Mouse (Mus musculus) CH12.LX (cell line): Measurements from ENCODE around the gene Rasgef1c. TPM values are rescaled to one million over a fixed set of nuclear protein-coding genes. Genes with fewer than 3 reads are reported as not detected.

ENCODE experiments used
- DNase-seq: peaks from one replicate; pipeline ENCODE4 v3.0.0-alpha.2; 2013; ENCODE audit errors: extremely low read depth
- H3K27ac ChIP-seq: 2 replicates; pipeline ENCODE4 v1.5.1; 2012; ENCODE audit warnings: low read depth, mild to moderate bottlenecking, control low read depth, moderate library complexity; ENCODE audit not compliant: insufficient read depth
- H3K27me3 ChIP-seq: replicated peaks from 2 replicates; pipeline ENCODE3; 2012; ENCODE audit warnings: inconsistent platforms
- H3K36me3 ChIP-seq, 2 experiments: replicated peaks in 1 of 2; 2 replicates each; pipeline versions ENCODE3 to v1.6.1; 2012; ENCODE audit warnings: inconsistent platforms in 1 of 2, low read length in 1 of 2, mild to moderate bottlenecking in 1 of 2, mixed read lengths in 1 of 2, moderate library complexity in 1 of 2; ENCODE audit not compliant: control insufficient read depth in 1 of 2, insufficient read depth in 1 of 2
- H3K4me1 ChIP-seq, 2 experiments: 2 replicates each; pipeline ENCODE4 v1.6.1; 2012; ENCODE audit warnings: inconsistent platforms in 1 of 2, moderate library complexity in 1 of 2; ENCODE audit not compliant: insufficient read depth in 2 of 2, control insufficient read depth in 1 of 2
- H3K4me2 ChIP-seq: 2 replicates; pipeline ENCODE4 v1.6.1; 2012; ENCODE audit warnings: low read depth, mild to moderate bottlenecking, control low read depth; ENCODE audit not compliant: poor library complexity, insufficient read depth, severe bottlenecking
- H3K4me3 ChIP-seq, 3 experiments: fragments of 150-350 bp in 1 of 3; sonication (generic) in 1 of 3; replicated peaks in 1 of 3; 2 replicates each; pipeline versions ENCODE3 to v1.5.1; 2011 to 2012; ENCODE audit warnings: low read depth in 2 of 3, low read length in 2 of 3, mild to moderate bottlenecking in 2 of 3, moderate library complexity in 2 of 3, control low read depth in 1 of 3, improper control_type of control experiment in 1 of 3, inconsistent platforms in 1 of 3, mixed read lengths in 1 of 3; ENCODE audit not compliant: poor library complexity in 1 of 3
- H3K79me2 ChIP-seq: replicated peaks from 2 replicates; pipeline ENCODE4 v1.6.1; 2012; ENCODE audit warnings: mild to moderate bottlenecking, moderate library complexity; ENCODE audit not compliant: control insufficient read depth, poor library complexity, insufficient read depth, severe bottlenecking; ENCODE audit errors: extremely low read depth
- H3K9ac ChIP-seq: 2 replicates; pipeline ENCODE4 v1.6.1; 2012; ENCODE audit warnings: low read depth, mild to moderate bottlenecking, control low read depth, moderate library complexity; ENCODE audit not compliant: insufficient read depth
- H3K9me3 ChIP-seq: replicated peaks from 2 replicates; pipeline ENCODE3; 2012; ENCODE audit warnings: low read length, inconsistent platforms, mixed read lengths
- BHLHE40 ChIP-seq: IDR thresholded peaks from 2 replicates; pipeline ENCODE4 v1.6.1; 2011; ENCODE audit warnings: mild to moderate bottlenecking, low read depth, low read length, improper control_type of control experiment
- CHD2 ChIP-seq: IDR thresholded peaks from 2 replicates; pipeline ENCODE4 v1.6.1; 2011; ENCODE audit warnings: low read length, improper control_type of control experiment
- CTCF ChIP-seq, 2 experiments: IDR thresholded peaks in 1 of 2; conservative IDR thresholded peaks in 1 of 2; 2 replicates each; pipeline ENCODE4 v1.5.1; 2011 to 2012; ENCODE audit warnings: low read depth in 2 of 2, low read length in 2 of 2, improper control_type of control experiment in 1 of 2, inconsistent platforms in 1 of 2, mild to moderate bottlenecking in 1 of 2, moderate library complexity in 1 of 2
- E2F4 ChIP-seq: IDR thresholded peaks from 2 replicates; pipeline ENCODE4 v1.6.1; 2011; ENCODE audit warnings: low read depth, low read length, improper control_type of control experiment; ENCODE audit not compliant: insufficient replicate concordance
- ELF1 ChIP-seq: IDR thresholded peaks from 2 replicates; pipeline ENCODE4 v1.6.1; 2014; ENCODE audit warnings: low read depth, mild to moderate bottlenecking, inconsistent platforms, low read length, improper control_type of control experiment
- EP300 ChIP-seq: IDR thresholded peaks from 2 replicates; pipeline ENCODE4 v1.6.1; 2011; ENCODE audit warnings: low read length, improper control_type of control experiment
- IRF4 ChIP-seq: IDR thresholded peaks from 2 replicates; pipeline ENCODE4 v1.6.1; 2014; ENCODE audit warnings: low read depth, mild to moderate bottlenecking, inconsistent platforms, low read length, improper control_type of control experiment
- KAT2A ChIP-seq: IDR thresholded peaks from 2 replicates; pipeline ENCODE4 v1.6.1; 2012; ENCODE audit warnings: low read length, improper control_type of control experiment, inconsistent platforms; ENCODE audit not compliant: insufficient replicate concordance
- MAFK ChIP-seq: IDR thresholded peaks from 2 replicates; pipeline ENCODE4 v1.6.1; 2011; ENCODE audit warnings: low read length, improper control_type of control experiment; ENCODE audit not compliant: insufficient replicate concordance
- MAX ChIP-seq: IDR thresholded peaks from 2 replicates; pipeline ENCODE4 v1.6.1; 2011; ENCODE audit warnings: low read length, improper control_type of control experiment
- MAZ ChIP-seq: IDR thresholded peaks from 2 replicates; pipeline ENCODE4 v1.6.1; 2012; ENCODE audit warnings: low read depth, mild to moderate bottlenecking, inconsistent platforms, low read length, improper control_type of control experiment, moderate library complexity
- MEF2A ChIP-seq: IDR thresholded peaks from 2 replicates; pipeline ENCODE4 v1.6.1; 2014; ENCODE audit warnings: low read depth, mild to moderate bottlenecking, inconsistent platforms, low read length, improper control_type of control experiment, borderline replicate concordance
- MYC ChIP-seq: IDR thresholded peaks from 2 replicates; pipeline ENCODE4 v1.6.1; 2011; ENCODE audit warnings: low read depth, mild to moderate bottlenecking, improper control_type of control experiment, low read length
- NELFE ChIP-seq: IDR thresholded peaks from 2 replicates; pipeline ENCODE4 v1.6.1; 2011; ENCODE audit warnings: low read depth, low read length, improper control_type of control experiment
- NRF1 ChIP-seq: IDR thresholded peaks from 2 replicates; pipeline ENCODE4 v1.6.1; 2014; ENCODE audit warnings: low read depth, mild to moderate bottlenecking, inconsistent platforms, low read length, improper control_type of control experiment, moderate library complexity
- RAD21 ChIP-seq: IDR thresholded peaks from 2 replicates; pipeline ENCODE4 v1.6.1; 2011; ENCODE audit warnings: low read depth, mild to moderate bottlenecking, low read length, improper control_type of control experiment, moderate library complexity
- SIN3A ChIP-seq: IDR thresholded peaks from 2 replicates; pipeline ENCODE4 v1.6.1; 2012; ENCODE audit warnings: low read length, improper control_type of control experiment, inconsistent platforms
- SMC3 ChIP-seq: IDR thresholded peaks from 2 replicates; pipeline ENCODE4 v1.6.1; 2011; ENCODE audit warnings: low read depth, low read length, improper control_type of control experiment
- ZMIZ1 ChIP-seq: IDR thresholded peaks from 2 replicates; pipeline ENCODE4 v1.6.1; 2012; ENCODE audit warnings: low read depth, mild to moderate bottlenecking, inconsistent platforms, low read length, improper control_type of control experiment
- dilution Hi-C: fragments of 300-500 bp; cut with MboI; formaldehyde crosslinking; loops from 2 replicates; pipeline ENCODE4 v1.14.3; 2020; ENCODE audit warnings: low sequenced_read_pairs; ENCODE audit not compliant: extremely low pct_unique_long_range_greater_than_20kb, extremely low pct_ligation_motif_present
- in situ Hi-C: fragments of 300-500 bp; cut with MboI; formaldehyde crosslinking; loops from 3 replicates; pipeline ENCODE4 v1.14.3; 2019; ENCODE audit warnings: low sequenced_read_pairs, low pct_ligation_motif_present, low pct_unique_long_range_greater_than_20kb, mixed read lengths
- polyA plus RNA-seq: library from polyadenylated mRNA; unstranded; fragments of >175 nt; gene quantifications from 2 replicates; pipeline ENCODE4 v1.2.1, GENCODE M21; 2012; ENCODE audit warnings: low read depth; ENCODE audit not compliant: insufficient read length
- total RNA-seq, 2 experiments: library from RNA; depleted of rRNA; stranded (reverse); fragments of 300-350 nt in 1 of 2; fragments of >200 nt in 1 of 2; gene quantifications; 2 replicates each; pipeline ENCODE4 v1.2.3; 2012 to 2014

Gene Rasgef1c
- total and polyA plus RNA-seq, 3 experiments, result not detected

DNA sequence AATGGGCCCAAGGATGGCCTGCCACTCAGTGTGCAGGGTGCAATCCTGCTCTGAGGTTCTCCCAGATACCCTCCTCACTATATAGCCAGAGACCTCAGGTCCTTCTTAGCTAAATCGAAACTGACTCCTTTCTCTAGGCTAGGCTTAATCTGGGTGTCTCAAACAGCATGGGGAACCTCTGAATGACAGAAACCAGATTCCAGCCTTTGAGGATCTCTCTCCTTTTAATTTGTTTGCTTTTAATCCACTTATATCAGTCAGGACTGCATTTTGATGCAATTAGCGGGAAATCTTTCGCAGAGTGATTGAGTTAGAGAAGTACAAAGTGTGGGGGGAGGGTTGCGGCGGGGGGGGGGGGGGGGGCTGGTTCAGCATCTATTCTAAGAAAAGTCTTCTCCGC lies 111.4 kb downstream of the Rasgef1c start:
- in situ Hi-C loops, result no loop called here
- Histone ChIP-seq H3K27me3 (peaks cover 10% of the 10 kb centered on the region), H3K9ac (no peak overlapping the region), H3K9me3 (no peaks in the 10 kb centered on the region), H3K4me3 (no peak overlapping the region), H3K79me2 (no peaks in the 10 kb centered on the region), H3K4me2 (no peak overlapping the region), H3K36me3 (no peaks in the 10 kb centered on the region), H3K4me1 (peaks cover 0 to 14% of the 10 kb centered on the region in 2 experiments; a peak in 2 of 4 replicates), H3K27ac (no peak overlapping the region)
- no peak for TF ChIP-seq KAT2A
- TF ChIP-seq BHLHE40, result no peak
- TF ChIP-seq SMC3, result no peak
- TF ChIP-seq E2F4, result no peak
- dilution Hi-C loops, result no loop called here
- no peak for DNase-seq

DNA sequence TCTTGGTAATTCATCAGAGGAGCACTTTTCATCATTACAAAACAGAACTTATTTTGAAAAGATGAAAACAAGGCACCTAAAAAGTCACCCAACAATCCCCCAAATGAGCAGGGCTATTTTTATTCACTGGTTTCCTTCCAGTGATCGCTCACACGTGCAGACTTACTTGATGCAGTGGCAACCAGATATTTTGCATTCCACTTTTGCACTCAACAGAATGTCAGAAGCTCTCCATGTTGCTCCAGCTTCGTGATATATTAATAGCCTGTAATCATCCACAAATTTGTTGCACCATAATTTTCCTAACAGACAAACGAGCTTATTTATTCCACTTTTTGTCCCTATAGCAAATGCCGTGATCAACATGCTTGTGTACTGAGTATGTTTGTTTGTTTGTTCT lies 114.9 kb downstream of the Rasgef1c start:
- in situ Hi-C loops (no loop called here), dilution Hi-C loops (no loop called here)
- H3K79me2 ChIP-seq, result no peaks in the 10 kb centered on the region
- H3K9me3 ChIP-seq, result no peaks in the 10 kb centered on the region
- H3K4me3 ChIP-seq, result no peak overlapping the region
- peaks cover 0 to 19% of the 10 kb centered on the region in 2 experiments; a peak in 2 of 4 replicates for H3K4me1 ChIP-seq
- no peak overlapping the region for H3K4me2 ChIP-seq
- peaks cover 4% of the 10 kb centered on the region for H3K27me3 ChIP-seq
- no peaks in the 10 kb centered on the region for H3K36me3 ChIP-seq
- H3K27ac ChIP-seq, result no peak overlapping the region
- TF ChIP-seq RAD21, result no peak
- no peak for TF ChIP-seq MAZ
- TF ChIP-seq MAX, result no peak
- no peak for TF ChIP-seq MAFK
- TF ChIP-seq CTCF (conservative IDR thresholded peaks at IDR 0.05 in 1 of 2, IDR thresholded peaks at IDR 0.05 in 1 of 2; ENCODE audit: low read depth in 2 of 2, low read length in 2 of 2), result no peak
- TF ChIP-seq NELFE, result no peak
- no peak for TF ChIP-seq MYC
- no peak for TF ChIP-seq SMC3
- TF ChIP-seq EP300, result no peak
- TF ChIP-seq IRF4, result no peak
- TF ChIP-seq ZMIZ1, result no peak
- TF ChIP-seq ELF1, result no peak
- no peak for TF ChIP-seq MEF2A
- TF ChIP-seq SIN3A, result no peak
- no peak for TF ChIP-seq CHD2
- no peak for TF ChIP-seq NRF1
- no peak overlapping the region for H3K9ac ChIP-seq
- no peak for DNase-seq
